ENCODE assay signal across 20 mouse cellular contexts in the genomic region with DNA sequence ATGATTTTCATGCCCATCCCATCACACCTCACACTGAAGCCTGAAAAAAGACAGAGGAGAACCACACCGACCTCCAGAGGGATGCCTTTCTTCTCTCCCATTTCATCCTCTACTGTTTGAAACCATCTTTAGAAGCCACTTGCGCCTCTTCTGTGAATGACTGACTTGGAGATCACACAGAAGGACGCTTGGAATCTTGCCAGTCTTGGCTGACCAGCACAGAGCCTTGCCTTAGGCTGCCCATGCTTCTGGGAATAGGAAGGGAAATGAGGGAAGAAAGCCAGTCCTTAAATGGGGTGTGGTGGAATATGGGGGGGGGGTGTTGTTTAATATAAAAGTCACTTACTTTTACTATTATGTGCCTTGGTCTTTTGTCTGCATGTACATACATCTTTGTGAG. TPM values are rescaled to one million over a fixed set of nuclear protein-coding genes. Genes with fewer than 3 reads are reported as not detected.
A peak's percentile ranks its signal among the peaks of the same experiment; 100 is the strongest.
DNase-seq lines count a peak whose midpoint lies in the region; ATAC-seq and TF ChIP-seq lines count a peak whose summit lies in the region.
"Had no signal": no experiment of that assay in that cellular context is flagged by ENCODE, and none has a peak within 500 bp of the region (broad histone marks: within the 10 kb centered on the region; RNA-seq: fewer than 3 reads in every experiment).

No protein-coding gene starts in this region.

- H3K4me2 ChIP-seq in midbrain, postnatal 0 days (ENCODE audit: low read depth, low read length, poor library complexity, severe bottlenecking): no peak overlapping the region
- H3K4me2 ChIP-seq: embryonic facial prominence, embryonic 13.5 days; heart, embryonic 15.5 days; hindbrain, embryonic 12.5 days; midbrain, embryonic 13.5 days had no signal

- WGBS in midbrain, postnatal 0 days: 65% methylated on average over 3 of the region's 3 CpGs
- 83% methylated on average over 3 of the region's 3 CpGs for WGBS in midbrain, embryonic 10.5 days

- H3K27me3 ChIP-seq in midbrain, postnatal 0 days (ENCODE audit: insufficient read depth, low read length): no peaks in the 10 kb centered on the region
- H3K27me3 ChIP-seq in midbrain, embryonic 10.5 days (ENCODE audit: low read depth, poor library complexity, severe bottlenecking): no peaks in the 10 kb centered on the region
- H3K27me3 ChIP-seq: CH12.LX; embryonic facial prominence, embryonic 13.5 days; heart, embryonic 15.5 days; hindbrain, embryonic 12.5 days; midbrain, embryonic 13.5 days had no signal

- no peak overlapping the region for H3K4me3 ChIP-seq in midbrain, postnatal 0 days (ENCODE audit: low read depth, low read length)
- no peak overlapping the region for H3K4me3 ChIP-seq in midbrain, embryonic 10.5 days
- H3K4me3 ChIP-seq: embryonic facial prominence, embryonic 13.5 days; heart, embryonic 15.5 days; hindbrain, embryonic 12.5 days; midbrain, embryonic 13.5 days had no signal

- no peak overlapping the region for H3K27ac ChIP-seq in midbrain, postnatal 0 days (ENCODE audit: low read depth, low read length)
- no peak overlapping the region for H3K27ac ChIP-seq in midbrain, embryonic 10.5 days (replicated peaks)
- H3K27ac ChIP-seq: embryonic facial prominence, embryonic 13.5 days; heart, embryonic 15.5 days; hindbrain, embryonic 12.5 days; liver, embryonic 14.5 days; midbrain, embryonic 13.5 days had no signal

- no peaks in the 10 kb centered on the region for H3K36me3 ChIP-seq in midbrain, postnatal 0 days (ENCODE audit: insufficient read depth, low read length)
- H3K36me3 ChIP-seq in midbrain, embryonic 10.5 days: no peaks in the 10 kb centered on the region
- H3K36me3 ChIP-seq: embryonic facial prominence, embryonic 13.5 days; heart, embryonic 15.5 days; hindbrain, embryonic 12.5 days; midbrain, embryonic 13.5 days had no signal

- no peaks in the 10 kb centered on the region for H3K9me3 ChIP-seq in midbrain, postnatal 0 days (ENCODE audit: low read length)
- H3K9me3 ChIP-seq in midbrain, embryonic 10.5 days (replicated peaks): no peaks in the 10 kb centered on the region
- H3K9me3 ChIP-seq: embryonic facial prominence, embryonic 13.5 days; heart, embryonic 15.5 days; hindbrain, embryonic 12.5 days; midbrain, embryonic 13.5 days had no signal

- no peaks in the 10 kb centered on the region for H3K4me1 ChIP-seq in midbrain, postnatal 0 days (ENCODE audit: insufficient read depth, low read length)
- no peaks in the 10 kb centered on the region for H3K4me1 ChIP-seq in midbrain, embryonic 10.5 days
- H3K4me1 ChIP-seq: embryonic facial prominence, embryonic 13.5 days; heart, embryonic 15.5 days; hindbrain, embryonic 12.5 days; midbrain, embryonic 13.5 days had no signal

- no peak overlapping the region for H3K9ac ChIP-seq in midbrain, postnatal 0 days (replicated peaks; ENCODE audit: low read length, poor library complexity, severe bottlenecking)
- H3K9ac ChIP-seq: embryonic facial prominence, embryonic 13.5 days; heart, embryonic 15.5 days; hindbrain, embryonic 12.5 days; liver, embryonic 14.5 days; midbrain, embryonic 13.5 days had no signal

- TF ChIP-seq CTCF in midbrain, postnatal 0 days (IDR thresholded peaks at IDR 0.05): no peak

- ATAC-seq in midbrain, postnatal 0 days (ENCODE audit: low FRiP score): no peak
- ATAC-seq: forebrain, embryonic 14.5 days; midbrain, embryonic 13.5 days had no signal

- DNase-seq in cerebellum, postnatal 10 days: peak; percentile 53 to 56
- no peak for DNase-seq in cerebellum, adult 9-10 months
- peak; percentile 36 for DNase-seq in kidney, postnatal 10 days
- DNase-seq in kidney, adult 11 months: no peak
- DNase-seq in midbrain, postnatal 0 days (ENCODE audit: low spot score): peak; percentile 8
- DNase-seq in midbrain, embryonic 10.5 days (ENCODE audit: low spot score): no peak
- no peak for DNase-seq in urinary bladder, postnatal 4 days (ENCODE audit: low spot score in 2 of 2)
- DNase-seq: cerebellum, adult 8-10 months; gastrocnemius, postnatal 14 days; heart, adult 18-20 months; spleen, adult 18-20 months; thymus, postnatal 36 days had no signal

RNA-seq across cellular contexts. Expression of gene Rps27, which starts 29.9 kb away (rescaled TPM):
- total RNA-seq in midbrain, postnatal 0 days (2014; rRNA removed): 2,807 and 2,947 TPM in 2 replicates
- 773 and 821 TPM in 2 replicates for polyA plus RNA-seq in midbrain, postnatal 0 days (2015; fragmentation: Nextera tagmentation; extraction: Ambion mirVana)
- polyA plus RNA-seq in midbrain, embryonic 10.5 days (2016; fragmentation: Nextera tagmentation; extraction: Ambion mirVana): 1,039 and 1,132 TPM in 2 replicates

RNA-seq across cellular contexts. Expression of gene Rab13, which starts 29.9 kb away (rescaled TPM):
- total RNA-seq in midbrain, postnatal 0 days (2014; rRNA removed): 3.9 and 5.9 TPM in 2 replicates
- 17.4 and 18.5 TPM in 2 replicates for polyA plus RNA-seq in midbrain, postnatal 0 days (2015; fragmentation: Nextera tagmentation; extraction: Ambion mirVana)
- 25.8 and 26.8 TPM in 2 replicates for polyA plus RNA-seq in midbrain, embryonic 10.5 days (2016; fragmentation: Nextera tagmentation; extraction: Ambion mirVana)

RNA-seq across cellular contexts. Expression of gene Jtb, which starts 47.8 kb away (rescaled TPM):
- total RNA-seq in midbrain, postnatal 0 days (2014; rRNA removed): 37.3 and 39.1 TPM in 2 replicates
- 115 and 123 TPM in 2 replicates for polyA plus RNA-seq in midbrain, postnatal 0 days (2015; fragmentation: Nextera tagmentation; extraction: Ambion mirVana)
- polyA plus RNA-seq in midbrain, embryonic 10.5 days (2016; fragmentation: Nextera tagmentation; extraction: Ambion mirVana): 93.6 and 96.3 TPM in 2 replicates

RNA-seq across cellular contexts. Expression of gene Creb3l4, which starts 59.7 kb away (rescaled TPM):
- 0.77 and 1.6 TPM in 2 replicates for total RNA-seq in midbrain, postnatal 0 days (2014; rRNA removed)
- polyA plus RNA-seq in midbrain, postnatal 0 days (2015; fragmentation: Nextera tagmentation; extraction: Ambion mirVana): 1.2 and 1.7 TPM in 2 replicates
- polyA plus RNA-seq in midbrain, embryonic 10.5 days (2016; fragmentation: Nextera tagmentation; extraction: Ambion mirVana): 4.6 and 4.9 TPM in 2 replicates
- total RNA-seq: layer of hippocampus, postnatal 25 days had no signal

Comparison
In these comparisons a context has a peak if more than half of its experiments do, and no peak if none do; other contexts are left out.
1. DNase-seq: peak in cerebellum, postnatal 10 days (2 of 2), kidney, postnatal 10 days (single experiment) and midbrain, postnatal 0 days (single experiment); none in cerebellum, adult 9-10 months (single experiment), kidney, adult 11 months (single experiment), midbrain, embryonic 10.5 days (single experiment) and urinary bladder, postnatal 4 days (0 of 2).